Mouse (Mus musculus) kidney, postnatal 0 days (tissue): ENCODE measurements around the gene Atp13a5. TPM values are rescaled to one million over a fixed set of nuclear protein-coding genes. Genes with fewer than 3 reads are reported as not detected.

ENCODE experiments used
- ATAC-seq: fragments of 200-750 bp; cut with Nextera tagmentation; replicated peaks from 2 replicates; pipeline ENCODE4 v1.8.0; 2017; ENCODE audit warnings: low read depth, moderate number of reproducible peaks, moderate TSS enrichment, moderate library complexity; ENCODE audit not compliant: low FRiP score
- DNase-seq: peaks from one replicate; pipeline ENCODE4 v3.0.0-alpha.2; 2016; ENCODE audit warnings: low spot score
- H3K27ac ChIP-seq: fragments of 300-500 bp; sonication (generic); 2 replicates; pipeline ENCODE4 v1.5.1; 2014; ENCODE audit warnings: mild to moderate bottlenecking
- H3K27me3 ChIP-seq: fragments of 300-500 bp; sonication (generic); 2 replicates; pipeline ENCODE4 v1.6.1; 2014; ENCODE audit warnings: low read length, mixed read lengths; ENCODE audit not compliant: insufficient read depth
- H3K36me3 ChIP-seq: fragments of 300-500 bp; sonication (generic); 2 replicates; pipeline ENCODE4 v1.6.1; 2014; ENCODE audit warnings: low read length, mixed read lengths; ENCODE audit not compliant: insufficient read depth
- H3K4me1 ChIP-seq: fragments of 300-500 bp; sonication (generic); replicated peaks from 2 replicates; pipeline ENCODE4 v1.6.1; 2014; ENCODE audit warnings: antibody characterized with exemption, low read length, mixed read lengths; ENCODE audit not compliant: insufficient read depth
- H3K4me2 ChIP-seq: fragments of 300-500 bp; sonication (generic); 2 replicates; pipeline ENCODE4 v1.6.1; 2014; ENCODE audit warnings: mild to moderate bottlenecking, low read length, moderate library complexity, mixed read lengths
- H3K4me3 ChIP-seq: fragments of 300-500 bp; sonication (generic); replicated peaks from 2 replicates; pipeline ENCODE4 v1.5.1; 2014; ENCODE audit warnings: low read depth, low read length
- H3K9ac ChIP-seq: fragments of 300-500 bp; sonication (generic); 2 replicates; pipeline ENCODE4 v1.6.1; 2014; ENCODE audit warnings: low read depth, low read length
- H3K9me3 ChIP-seq: fragments of 300-500 bp; sonication (generic); replicated peaks from 2 replicates; pipeline ENCODE4 v1.6.1; 2016; ENCODE audit warnings: low read length, inconsistent platforms, mixed read lengths
- CTCF ChIP-seq: IDR thresholded peaks from 2 replicates; pipeline ENCODE4 v1.5.1; 2016; ENCODE audit warnings: antibody characterized with exemption, low read depth, mild to moderate bottlenecking, moderate library complexity
- WGBS: fragments of 180-500 bp; shearing (Covaris S2); extraction: QIAGEN DNeasy Blood & Tissue Kit; methylation state at CpG from one replicate; pipeline ENCODE4 v1.1.7; 2014; 5-methylcytosine and 5-hydroxymethylcytosine counted together
- polyA plus RNA-seq: library from polyadenylated mRNA; unstranded; fragments of >200 nt; fragmentation: Nextera tagmentation; extraction: Ambion mirVana; gene quantifications from 2 replicates; pipeline ENCODE4 v1.2.1, GENCODE M21; 2015

Atp13a5 gene
- polyA plus RNA-seq, result not detected in 2 replicates

GRCm38 (mm10) chr16:29378458-29378857, at the start of gene Atp13a5:
Gene Atp13a5, minus strand, starts transcription at chr16:29378732.
- TF ChIP-seq CTCF, result no peak
- Histone ChIP-seq H3K36me3 (no peaks in the 10 kb centered on the region), H3K4me1 (no peaks in the 10 kb centered on the region), H3K4me3 (no peak within 1 kb of the TSS), H3K9me3 (no peaks in the 10 kb centered on the region), H3K27me3 (no peaks in the 10 kb centered on the region), H3K4me2 (no peak within 1 kb of the TSS), H3K27ac (no peak within 1 kb of the TSS), H3K9ac (no peak within 1 kb of the TSS)
- WGBS, result 52% methylated on average over 4 of the region's 4 CpGs
- DNase-seq (no peak), ATAC-seq (no peak)

- ATAC-seq (no peak), DNase-seq (no peak)
- no peaks in the 10 kb centered on the region for H3K9me3 ChIP-seq
- no peaks in the 10 kb centered on the region for H3K36me3 ChIP-seq
- no peaks in the 10 kb centered on the region for H3K4me1 ChIP-seq
- TF ChIP-seq CTCF, result no peak
- H3K9ac ChIP-seq, result no peak overlapping the region
- 80% methylated on average over 6 of the region's 6 CpGs for WGBS
- no peak overlapping the region for H3K4me2 ChIP-seq
- no peak overlapping the region for H3K4me3 ChIP-seq
- no peaks in the 10 kb centered on the region for H3K27me3 ChIP-seq
- H3K27ac ChIP-seq, result no peak overlapping the region
Observed at GRCm38 (mm10) chr16:29414822-29415221, 36.3 kb upstream of the Atp13a5 start.

- no peak overlapping the region for H3K4me2 ChIP-seq
- no peaks in the 10 kb centered on the region for H3K9me3 ChIP-seq
- H3K4me1 ChIP-seq, result no peaks in the 10 kb centered on the region
- no peak for TF ChIP-seq CTCF
- ATAC-seq, result no peak
- H3K9ac ChIP-seq, result no peak overlapping the region
- H3K4me3 ChIP-seq, result no peak overlapping the region
- no peaks in the 10 kb centered on the region for H3K36me3 ChIP-seq
- no peaks in the 10 kb centered on the region for H3K27me3 ChIP-seq
- H3K27ac ChIP-seq, result no peak overlapping the region
- DNase-seq, result no peak
- 96% methylated on average over 10 of the region's 10 CpGs for WGBS
Observed at GRCm38 (mm10) chr16:29407319-29407718, 28.8 kb upstream of the Atp13a5 start.

GRCm38 (mm10) chr16:29399079-29399478, 20.5 kb upstream of the Atp13a5 start:
- no peaks in the 10 kb centered on the region for H3K9me3 ChIP-seq
- H3K4me3 ChIP-seq, result no peak overlapping the region
- no peaks in the 10 kb centered on the region for H3K27me3 ChIP-seq
- no peak for DNase-seq
- no peaks in the 10 kb centered on the region for H3K4me1 ChIP-seq
- H3K9ac ChIP-seq, result no peak overlapping the region
- H3K27ac ChIP-seq, result no peak overlapping the region
- 68% methylated on average over 2 of the region's 2 CpGs for WGBS
- no peak for ATAC-seq
- no peak for TF ChIP-seq CTCF
- H3K4me2 ChIP-seq, result no peak overlapping the region
- H3K36me3 ChIP-seq, result no peaks in the 10 kb centered on the region

- DNase-seq (no peak), ATAC-seq (no peak)
- no peak overlapping the region for H3K9ac ChIP-seq
- H3K27ac ChIP-seq, result no peak overlapping the region
- no peak overlapping the region for H3K4me3 ChIP-seq
- WGBS, result 84% methylated on average over 4 of the region's 4 CpGs
- TF ChIP-seq CTCF, result no peak
- no peaks in the 10 kb centered on the region for H3K27me3 ChIP-seq
- H3K9me3 ChIP-seq, result no peaks in the 10 kb centered on the region
- H3K4me1 ChIP-seq, result no peaks in the 10 kb centered on the region
- no peak overlapping the region for H3K4me2 ChIP-seq
- no peaks in the 10 kb centered on the region for H3K36me3 ChIP-seq
Observed at GRCm38 (mm10) chr16:29384781-29385180, 6.2 kb upstream of the Atp13a5 start.

DNA sequence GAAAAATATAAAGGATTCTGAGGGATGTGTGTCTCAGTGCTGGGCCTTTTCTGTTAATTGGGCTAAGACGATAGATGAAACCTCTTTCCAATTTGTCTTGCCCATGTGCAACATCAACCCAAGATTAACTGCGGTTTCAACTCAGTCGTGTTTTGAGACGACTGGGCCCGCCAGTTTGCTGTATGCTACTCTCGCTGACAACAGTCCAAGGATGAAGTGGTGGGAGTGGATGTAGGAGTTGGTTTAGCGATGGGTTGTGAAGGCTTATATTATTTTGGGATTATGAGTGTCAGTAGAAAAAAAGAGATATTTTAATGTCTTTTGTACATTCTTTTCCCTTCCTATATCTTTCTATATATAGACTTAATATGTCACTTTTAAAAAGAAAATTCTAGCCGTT, 3.9 kb downstream of the Atp13a5 start:
- DNase-seq (no peak), ATAC-seq (no peak)
- Histone ChIP-seq H3K4me3 (no peak overlapping the region), H3K27ac (no peak overlapping the region), H3K4me2 (no peak overlapping the region), H3K4me1 (no peaks in the 10 kb centered on the region), H3K9ac (no peak overlapping the region), H3K27me3 (no peaks in the 10 kb centered on the region), H3K9me3 (no peaks in the 10 kb centered on the region), H3K36me3 (no peaks in the 10 kb centered on the region)
- WGBS, result 66% methylated on average over 8 of the region's 8 CpGs
- TF ChIP-seq CTCF, result no peak

GRCm38 (mm10) chr16:29331351-29332044, 47.0 kb downstream of the Atp13a5 start:
- TF ChIP-seq CTCF, result no peak
- H3K36me3 ChIP-seq, result no peaks in the 10 kb centered on the region
- ATAC-seq (no peak), DNase-seq (peak; percentile 10)
- no peaks in the 10 kb centered on the region for H3K27me3 ChIP-seq
- no peak overlapping the region for H3K9ac ChIP-seq
- no peaks in the 10 kb centered on the region for H3K9me3 ChIP-seq
- no peak overlapping the region for H3K27ac ChIP-seq
- no peak overlapping the region for H3K4me3 ChIP-seq
- H3K4me1 ChIP-seq, result no peaks in the 10 kb centered on the region
- 80% methylated on average over 3 of the region's 3 CpGs for WGBS
- no peak overlapping the region for H3K4me2 ChIP-seq
